Mouse (Mus musculus): ENCODE results near the gene Mrgprg. TPM values are rescaled to one million over a fixed set of nuclear protein-coding genes. Genes with fewer than 3 reads are reported as not detected.
A peak's percentile ranks its signal among the peaks of the same experiment; 100 is the strongest.

Mrgprg gene
- total RNA-seq (2015; ENCODE audit: low replicate concordance) (not detected in 2 replicates), total RNA-seq (2017; ENCODE audit: low replicate concordance) (not detected in 2 replicates)

- ATAC-seq (replicated peaks; ENCODE audit: low FRiP score, poor library complexity, severe bottlenecking), result no peak
Measured at GRCm38 (mm10) chr7:143766893-143767292, at the start of gene Mrgprg. Mrgprg (minus strand) TSS chr7:143766993.

- ATAC-seq (replicated peaks; ENCODE audit: low FRiP score, poor library complexity, severe bottlenecking), result no peak
Measured at GRCm38 (mm10) chr7:143808909-143809308, 42.1 kb upstream of the Mrgprg start.

- no peak for ATAC-seq (replicated peaks; ENCODE audit: low FRiP score, poor library complexity, severe bottlenecking)
Measured at GRCm38 (mm10) chr7:143805199-143805624, 38.4 kb upstream of the Mrgprg start.

- no peak for ATAC-seq (replicated peaks; ENCODE audit: low FRiP score, poor library complexity, severe bottlenecking)
Measured at GRCm38 (mm10) chr7:143801195-143802065, 34.6 kb upstream of the Mrgprg start.

GRCm38 (mm10) chr7:143800770-143801169 is 34.0 kb upstream of the Mrgprg start:
- no peak for ATAC-seq (replicated peaks; ENCODE audit: low FRiP score, poor library complexity, severe bottlenecking)

GRCm38 (mm10) chr7:143798783-143799182 is 32.0 kb upstream of the Mrgprg start:
- no peak for ATAC-seq (replicated peaks; ENCODE audit: low FRiP score, poor library complexity, severe bottlenecking)

- ATAC-seq (replicated peaks; ENCODE audit: low FRiP score, poor library complexity, severe bottlenecking), result no peak
Measured at GRCm38 (mm10) chr7:143793121-143793520, 26.3 kb upstream of the Mrgprg start.

GRCm38 (mm10) chr7:143792336-143792985 is 25.7 kb upstream of the Mrgprg start:
- no peak for ATAC-seq (replicated peaks; ENCODE audit: low FRiP score, poor library complexity, severe bottlenecking)

- ATAC-seq (replicated peaks; ENCODE audit: low FRiP score, poor library complexity, severe bottlenecking), result no peak
Measured at GRCm38 (mm10) chr7:143783996-143784829, 17.4 kb upstream of the Mrgprg start, which contains the start of gene Mrgpre. Mrgpre (minus strand) TSS chr7:143784500.

GRCm38 (mm10) chr7:143783378-143783995 is 16.7 kb upstream of the Mrgprg start:
- no peak for ATAC-seq (replicated peaks; ENCODE audit: low FRiP score, poor library complexity, severe bottlenecking)

GRCm38 (mm10) chr7:143777375-143777774 is 10.6 kb upstream of the Mrgprg start:
- ATAC-seq (replicated peaks; ENCODE audit: low FRiP score, poor library complexity, severe bottlenecking), result no peak

- ATAC-seq (replicated peaks; ENCODE audit: low FRiP score, poor library complexity, severe bottlenecking), result no peak
Measured at GRCm38 (mm10) chr7:143776137-143776536, 9.3 kb upstream of the Mrgprg start.

- no peak for ATAC-seq (replicated peaks; ENCODE audit: low FRiP score, poor library complexity, severe bottlenecking)
Measured at GRCm38 (mm10) chr7:143769461-143769860, 2.7 kb upstream of the Mrgprg start.

GRCm38 (mm10) chr7:143768267-143768666 is 1.5 kb upstream of the Mrgprg start:
- ATAC-seq (replicated peaks; ENCODE audit: low FRiP score, poor library complexity, severe bottlenecking), result no peak

GRCm38 (mm10) chr7:143764876-143765530 is 1.8 kb downstream of the Mrgprg start:
- no peak for ATAC-seq (replicated peaks; ENCODE audit: low FRiP score, poor library complexity, severe bottlenecking)

- 0 out of 2 replicates have a peak, but pooled peaks have one; percentile 57 for ATAC-seq (replicated peaks; ENCODE audit: low FRiP score, poor library complexity, severe bottlenecking)
Measured at GRCm38 (mm10) chr7:143763794-143764193, 3.0 kb downstream of the Mrgprg start.

- no peak for ATAC-seq (replicated peaks; ENCODE audit: low FRiP score, poor library complexity, severe bottlenecking)
Measured at GRCm38 (mm10) chr7:143758956-143759355, 7.8 kb downstream of the Mrgprg start.

- ATAC-seq (replicated peaks; ENCODE audit: low FRiP score, poor library complexity, severe bottlenecking), result no peak
Measured at GRCm38 (mm10) chr7:143757696-143758095, 9.1 kb downstream of the Mrgprg start.

GRCm38 (mm10) chr7:143757027-143757390 is 9.8 kb downstream of the Mrgprg start:
- ATAC-seq (replicated peaks; ENCODE audit: low FRiP score, poor library complexity, severe bottlenecking), result peak; percentile 52; the same call in 1 of the 2 replicates
